Mouse (Mus musculus): ENCODE measurements at regions not wholly inside any gene's neighbourhood (a gene's known extent, or its start where the extent isn't known, plus 50 kb on each side); places are given as distances from the start of the nearest gene placed in this dataset.
A peak's percentile ranks its signal among the peaks of the same experiment; 100 is the strongest.

- 48% methylated on average over 9 of the region's 9 CpGs for WGBS
- Histone ChIP-seq H3K4me3 (ENCODE audit: low read length) (no peak overlapping the region), H3K9me3 (replicated peaks; ENCODE audit: control insufficient read depth, low read length) (no peaks in the 10 kb centered on the region), H3K27me3 (ENCODE audit: control insufficient read depth, insufficient read depth, low read length) (no peaks in the 10 kb centered on the region), H3K36me3 (ENCODE audit: control insufficient read depth, insufficient read depth) (no peaks in the 10 kb centered on the region), H3K4me2 (ENCODE audit: low read depth, low read length) (peak overlapping the region; percentile 21; the same call in 1 of the 2 replicates), H3K27ac (ENCODE audit: low read length) (no peak overlapping the region), H3K9ac (ENCODE audit: low read length) (peak overlapping the region; percentile 29; the same call in 1 of the 2 replicates), H3K4me1 (ENCODE audit: control insufficient read depth, insufficient read depth, low read length) (peaks cover 4% of the 10 kb centered on the region)
- peak; percentile 49; the same call in 1 of the 2 replicates for ATAC-seq (replicated peaks; ENCODE audit: extremely low read depth, insufficient read depth, low FRiP score)
Observed at GRCm38 (mm10) chr8:8307487-8307886, 353.6 kb downstream of the Efnb2 start.

GRCm38 (mm10) chr8:8299965-8300767 is 360.9 kb downstream of the Efnb2 start:
- Histone ChIP-seq H3K4me1 (ENCODE audit: control insufficient read depth, insufficient read depth, low read length) (no peaks in the 10 kb centered on the region), H3K36me3 (ENCODE audit: control insufficient read depth, insufficient read depth) (no peaks in the 10 kb centered on the region), H3K4me2 (ENCODE audit: low read depth, low read length) (no peak overlapping the region), H3K27me3 (ENCODE audit: control insufficient read depth, insufficient read depth, low read length) (no peaks in the 10 kb centered on the region), H3K9ac (ENCODE audit: low read length) (no peak overlapping the region), H3K27ac (ENCODE audit: low read length) (no peak overlapping the region), H3K9me3 (replicated peaks; ENCODE audit: control insufficient read depth, low read length) (no peaks in the 10 kb centered on the region), H3K4me3 (ENCODE audit: low read length) (no peak overlapping the region)
- WGBS: 76% methylated on average over 6 of the region's 6 CpGs
- ATAC-seq (replicated peaks; ENCODE audit: extremely low read depth, insufficient read depth, low FRiP score): no peak

- H3K4me3 ChIP-seq (ENCODE audit: low read length): no peak overlapping the region
- no peak overlapping the region for H3K4me2 ChIP-seq (ENCODE audit: low read depth, low read length)
- H3K27me3 ChIP-seq (ENCODE audit: control insufficient read depth, insufficient read depth, low read length): no peaks in the 10 kb centered on the region
- H3K9ac ChIP-seq (ENCODE audit: low read length): no peak overlapping the region
- H3K36me3 ChIP-seq (ENCODE audit: control insufficient read depth, insufficient read depth): no peaks in the 10 kb centered on the region
- H3K4me1 ChIP-seq (ENCODE audit: control insufficient read depth, insufficient read depth, low read length): no peaks in the 10 kb centered on the region
- ATAC-seq (replicated peaks; ENCODE audit: extremely low read depth, insufficient read depth, low FRiP score): no peak
- H3K27ac ChIP-seq (ENCODE audit: low read length): no peak overlapping the region
- H3K9me3 ChIP-seq (replicated peaks; ENCODE audit: control insufficient read depth, low read length): no peaks in the 10 kb centered on the region
- WGBS: 63% methylated on average over 6 of the region's 6 CpGs
Observed at GRCm38 (mm10) chr8:8292577-8293247, 368.3 kb downstream of the Efnb2 start.

GRCm38 (mm10) chr8:8285876-8286275 is 375.2 kb downstream of the Efnb2 start:
- no peak for ATAC-seq (replicated peaks; ENCODE audit: extremely low read depth, insufficient read depth, low FRiP score)
- H3K9ac ChIP-seq (ENCODE audit: low read length): no peak overlapping the region
- H3K4me1 ChIP-seq (ENCODE audit: control insufficient read depth, insufficient read depth, low read length): no peaks in the 10 kb centered on the region; the same call in 1 of the 2 replicates
- no peaks in the 10 kb centered on the region for H3K36me3 ChIP-seq (ENCODE audit: control insufficient read depth, insufficient read depth)
- WGBS: 73% methylated on average over 4 of the region's 4 CpGs
- no peaks in the 10 kb centered on the region for H3K9me3 ChIP-seq (replicated peaks; ENCODE audit: control insufficient read depth, low read length)
- H3K27me3 ChIP-seq (ENCODE audit: control insufficient read depth, insufficient read depth, low read length): no peaks in the 10 kb centered on the region
- H3K27ac ChIP-seq (ENCODE audit: low read length): no peak overlapping the region
- H3K4me3 ChIP-seq (ENCODE audit: low read length): no peak overlapping the region
- no peak overlapping the region for H3K4me2 ChIP-seq (ENCODE audit: low read depth, low read length)

GRCm38 (mm10) chr8:8274987-8275386 is 386.1 kb downstream of the Efnb2 start:
- 41% methylated on average over 1 of the region's 1 CpGs for WGBS

GRCm38 (mm10) chr8:8274211-8274641 is 386.8 kb downstream of the Efnb2 start:
- H3K9ac ChIP-seq (ENCODE audit: low read length): no peak overlapping the region
- H3K4me1 ChIP-seq (ENCODE audit: control insufficient read depth, insufficient read depth, low read length): peaks cover 5% of the 10 kb centered on the region; the same call in 1 of the 2 replicates
- H3K4me2 ChIP-seq (ENCODE audit: low read depth, low read length): no peak overlapping the region
- no peak overlapping the region for H3K4me3 ChIP-seq (ENCODE audit: low read length)
- H3K9me3 ChIP-seq (replicated peaks; ENCODE audit: control insufficient read depth, low read length): no peaks in the 10 kb centered on the region
- H3K36me3 ChIP-seq (ENCODE audit: control insufficient read depth, insufficient read depth): no peaks in the 10 kb centered on the region
- H3K27ac ChIP-seq (ENCODE audit: low read length): no peak overlapping the region
- 53% methylated on average over 3 of the region's 3 CpGs for WGBS
- ATAC-seq (replicated peaks; ENCODE audit: extremely low read depth, insufficient read depth, low FRiP score): no peak
- H3K27me3 ChIP-seq (ENCODE audit: control insufficient read depth, insufficient read depth, low read length): no peaks in the 10 kb centered on the region

More at GRCm38 (mm10) chr8:8274987-8275386, 386.1 kb downstream of the Efnb2 start:
- Histone ChIP-seq H3K27me3 (ENCODE audit: control insufficient read depth, insufficient read depth, low read length) (no peaks in the 10 kb centered on the region), H3K4me2 (ENCODE audit: low read depth, low read length) (no peak overlapping the region), H3K36me3 (ENCODE audit: control insufficient read depth, insufficient read depth) (no peaks in the 10 kb centered on the region), H3K9me3 (replicated peaks; ENCODE audit: control insufficient read depth, low read length) (no peaks in the 10 kb centered on the region), H3K27ac (ENCODE audit: low read length) (no peak overlapping the region), H3K4me3 (ENCODE audit: low read length) (no peak overlapping the region), H3K9ac (ENCODE audit: low read length) (no peak overlapping the region), H3K4me1 (ENCODE audit: control insufficient read depth, insufficient read depth, low read length) (peaks cover 5% of the 10 kb centered on the region; the same call in 1 of the 2 replicates)
- 0 out of 2 replicates have a peak, but pooled peaks have one; percentile 10 for ATAC-seq (replicated peaks; ENCODE audit: extremely low read depth, insufficient read depth, low FRiP score)

- Histone ChIP-seq H3K4me2 (ENCODE audit: low read depth, low read length) (no peak overlapping the region), H3K9ac (ENCODE audit: low read length) (no peak overlapping the region), H3K9me3 (replicated peaks; ENCODE audit: control insufficient read depth, low read length) (no peaks in the 10 kb centered on the region), H3K36me3 (ENCODE audit: control insufficient read depth, insufficient read depth) (no peaks in the 10 kb centered on the region), H3K4me3 (ENCODE audit: low read length) (no peak overlapping the region), H3K27me3 (ENCODE audit: control insufficient read depth, insufficient read depth, low read length) (no peaks in the 10 kb centered on the region), H3K27ac (ENCODE audit: low read length) (no peak overlapping the region), H3K4me1 (ENCODE audit: control insufficient read depth, insufficient read depth, low read length) (peaks cover 3% of the 10 kb centered on the region)
- WGBS: 82% methylated on average over 7 of the region's 7 CpGs
- ATAC-seq (replicated peaks; ENCODE audit: extremely low read depth, insufficient read depth, low FRiP score): no peak
Observed at GRCm38 (mm10) chr8:8258855-8259254, 402.2 kb downstream of the Efnb2 start.

- H3K9me3 ChIP-seq (replicated peaks; ENCODE audit: control insufficient read depth, low read length): no peaks in the 10 kb centered on the region
- no peak for ATAC-seq (replicated peaks; ENCODE audit: extremely low read depth, insufficient read depth, low FRiP score)
- H3K4me3 ChIP-seq (ENCODE audit: low read length): no peak overlapping the region
- H3K27ac ChIP-seq (ENCODE audit: low read length): no peak overlapping the region
- peaks cover 3% of the 10 kb centered on the region for H3K4me1 ChIP-seq (ENCODE audit: control insufficient read depth, insufficient read depth, low read length)
- no peaks in the 10 kb centered on the region for H3K27me3 ChIP-seq (ENCODE audit: control insufficient read depth, insufficient read depth, low read length)
- H3K4me2 ChIP-seq (ENCODE audit: low read depth, low read length): peak overlapping the region; percentile 25; the same call in 1 of the 2 replicates
- H3K9ac ChIP-seq (ENCODE audit: low read length): no peak overlapping the region
- H3K36me3 ChIP-seq (ENCODE audit: control insufficient read depth, insufficient read depth): no peaks in the 10 kb centered on the region
- WGBS: 31% methylated on average over 9 of the region's 9 CpGs
Observed at GRCm38 (mm10) chr8:8258231-8258638, 402.8 kb downstream of the Efnb2 start.

- Histone ChIP-seq H3K36me3 (ENCODE audit: control insufficient read depth, insufficient read depth) (no peaks in the 10 kb centered on the region), H3K27ac (ENCODE audit: low read length) (no peak overlapping the region), H3K4me1 (ENCODE audit: control insufficient read depth, insufficient read depth, low read length) (peaks cover 3% of the 10 kb centered on the region), H3K9me3 (replicated peaks; ENCODE audit: control insufficient read depth, low read length) (no peaks in the 10 kb centered on the region), H3K9ac (ENCODE audit: low read length) (no peak overlapping the region), H3K4me2 (ENCODE audit: low read depth, low read length) (no peak overlapping the region), H3K4me3 (ENCODE audit: low read length) (no peak overlapping the region), H3K27me3 (ENCODE audit: control insufficient read depth, insufficient read depth, low read length) (no peaks in the 10 kb centered on the region)
- no peak for ATAC-seq (replicated peaks; ENCODE audit: extremely low read depth, insufficient read depth, low FRiP score)
- 86% methylated on average over 1 of the region's 1 CpGs for WGBS
Observed at GRCm38 (mm10) chr8:8256327-8256726, 404.7 kb downstream of the Efnb2 start.

All from heart, embryonic 16.5 days (tissue).